Mouse (Mus musculus) liver, postnatal 0 days (tissue): Measurements from ENCODE around the gene Furin. TPM values are rescaled to one million over a fixed set of nuclear protein-coding genes. Genes with fewer than 3 reads are reported as not detected.

ENCODE experiments used
- ATAC-seq: fragments of 200-750 bp; cut with Nextera tagmentation; 2 replicates; pipeline ENCODE4 v1.8.0; 2017; ENCODE audit warnings: mild to moderate bottlenecking, moderate library complexity
- DNase-seq: peaks from one replicate; pipeline ENCODE4 v3.0.0-alpha.2; 2016
- H3K27ac ChIP-seq: fragments of 300-500 bp; sonication (generic); 2 replicates; pipeline ENCODE4 v1.5.1; 2014; ENCODE audit warnings: antibody characterized with exemption, moderate library complexity, mild to moderate bottlenecking, low read depth
- H3K27me3 ChIP-seq: fragments of 300-500 bp; sonication (generic); 2 replicates; pipeline ENCODE4 v1.6.1; 2014; ENCODE audit warnings: low read length, control low read depth, mixed read lengths; ENCODE audit not compliant: insufficient read depth
- H3K36me3 ChIP-seq: fragments of 300-500 bp; sonication (generic); replicated peaks from 2 replicates; pipeline ENCODE4 v1.6.1; 2014; ENCODE audit warnings: mild to moderate bottlenecking, control low read depth, low read length, moderate library complexity, mixed read lengths; ENCODE audit not compliant: insufficient read depth
- H3K4me1 ChIP-seq: fragments of 300-500 bp; sonication (generic); 2 replicates; pipeline ENCODE4 v1.6.1; 2014; ENCODE audit warnings: antibody characterized with exemption, mild to moderate bottlenecking, control low read depth; ENCODE audit not compliant: insufficient read depth
- H3K4me2 ChIP-seq: fragments of 300-500 bp; sonication (generic); 2 replicates; pipeline ENCODE4 v1.6.1; 2014; ENCODE audit warnings: low read depth, mild to moderate bottlenecking, low read length, moderate library complexity, mixed read lengths
- H3K4me3 ChIP-seq: fragments of 300-500 bp; sonication (generic); 2 replicates; pipeline ENCODE4 v1.5.1; 2014; ENCODE audit warnings: low read depth, low read length
- H3K9ac ChIP-seq: fragments of 300-500 bp; sonication (generic); replicated peaks from 2 replicates; pipeline ENCODE4 v1.6.1; 2014; ENCODE audit warnings: mild to moderate bottlenecking, moderate library complexity
- H3K9me3 ChIP-seq: fragments of 300-500 bp; sonication (generic); 2 replicates; pipeline ENCODE4 v1.6.1; 2016; ENCODE audit warnings: mild to moderate bottlenecking, control low read depth, low read length, mixed read lengths
- CTCF ChIP-seq: sonication (generic); IDR thresholded peaks from 2 replicates; pipeline ENCODE4 v1.5.1; 2016; ENCODE audit warnings: antibody characterized with exemption, low read depth
- EP300 ChIP-seq: IDR thresholded peaks from 2 replicates; pipeline ENCODE4 v1.6.1; 2016; ENCODE audit warnings: antibody characterized with exemption, low read depth, mild to moderate bottlenecking
- WGBS: fragments of 180-500 bp; shearing (Covaris S2); extraction: QIAGEN DNeasy Blood & Tissue Kit; methylation state at CpG from one replicate; pipeline ENCODE4 v1.1.7; 2014; ENCODE audit not compliant: insufficient replicate concordance; 5-methylcytosine and 5-hydroxymethylcytosine counted together
- polyA plus RNA-seq: library from polyadenylated mRNA; unstranded; fragments of >200 nt; fragmentation: Nextera tagmentation; extraction: Ambion mirVana; gene quantifications from 2 replicates; pipeline ENCODE4 v1.2.1, GENCODE M21; 2015

The Furin gene
- polyA plus RNA-seq, 1 experiment from 2014 or later: 17.7 TPM

GRCm38 (mm10) chr7:80404101-80404894 is 938 bp downstream of the Furin start:
- TF ChIP-seq EP300 (peak; percentile 11; the same call in 1 of the 2 replicates), CTCF (no peak)
- Histone ChIP-seq H3K9ac (peak overlapping the region; percentile 6; the same call in 1 of the 2 replicates), H3K36me3 (no peaks in the 10 kb centered on the region), H3K9me3 (no peaks in the 10 kb centered on the region), H3K4me3 (no peak overlapping the region), H3K4me2 (peak overlapping the region; percentile 24; the same call in 1 of the 2 replicates), H3K4me1 (peaks cover 22% of the 10 kb centered on the region), H3K27ac (peak overlapping the region; percentile 99; the same call in 1 of the 2 replicates), H3K27me3 (no peaks in the 10 kb centered on the region; the same call in 1 of the 2 replicates)
- DNase-seq (no peak), ATAC-seq (no peak)
- 33% methylated on average over 7 of the region's 7 CpGs for WGBS

DNA sequence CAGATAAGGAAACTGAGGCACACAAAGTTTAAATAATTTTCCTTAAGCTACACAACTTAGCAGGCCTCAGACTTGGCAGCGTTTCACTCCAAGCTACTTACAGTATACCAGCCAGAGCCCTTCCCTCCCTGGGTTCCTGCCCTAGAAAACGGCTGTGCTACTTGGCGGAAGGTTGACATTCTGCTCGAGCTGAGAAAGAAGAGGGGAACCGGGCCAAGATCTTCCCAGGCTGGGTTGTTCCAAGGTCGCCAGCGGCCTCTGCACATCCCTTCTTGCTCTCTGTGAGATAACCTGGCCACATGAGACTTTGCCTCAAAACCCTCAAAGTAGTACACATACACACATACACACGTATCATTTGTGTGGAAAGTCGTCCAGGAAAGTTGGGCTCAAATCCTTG is 1.7 kb downstream of the Furin start:
- Histone ChIP-seq H3K4me3 (peak overlapping the region; percentile 86), H3K4me1 (peaks cover 22% of the 10 kb centered on the region), H3K9me3 (no peaks in the 10 kb centered on the region), H3K36me3 (no peaks in the 10 kb centered on the region), H3K9ac (no peak overlapping the region), H3K4me2 (peak overlapping the region; percentile 86), H3K27me3 (no peaks in the 10 kb centered on the region; the same call in 1 of the 2 replicates), H3K27ac (peak overlapping the region; percentile 99)
- no peak for DNase-seq
- no peak for TF ChIP-seq EP300
- no peak for TF ChIP-seq CTCF
- ATAC-seq: no peak
- WGBS: 39% methylated on average over 9 of the region's 9 CpGs

DNA sequence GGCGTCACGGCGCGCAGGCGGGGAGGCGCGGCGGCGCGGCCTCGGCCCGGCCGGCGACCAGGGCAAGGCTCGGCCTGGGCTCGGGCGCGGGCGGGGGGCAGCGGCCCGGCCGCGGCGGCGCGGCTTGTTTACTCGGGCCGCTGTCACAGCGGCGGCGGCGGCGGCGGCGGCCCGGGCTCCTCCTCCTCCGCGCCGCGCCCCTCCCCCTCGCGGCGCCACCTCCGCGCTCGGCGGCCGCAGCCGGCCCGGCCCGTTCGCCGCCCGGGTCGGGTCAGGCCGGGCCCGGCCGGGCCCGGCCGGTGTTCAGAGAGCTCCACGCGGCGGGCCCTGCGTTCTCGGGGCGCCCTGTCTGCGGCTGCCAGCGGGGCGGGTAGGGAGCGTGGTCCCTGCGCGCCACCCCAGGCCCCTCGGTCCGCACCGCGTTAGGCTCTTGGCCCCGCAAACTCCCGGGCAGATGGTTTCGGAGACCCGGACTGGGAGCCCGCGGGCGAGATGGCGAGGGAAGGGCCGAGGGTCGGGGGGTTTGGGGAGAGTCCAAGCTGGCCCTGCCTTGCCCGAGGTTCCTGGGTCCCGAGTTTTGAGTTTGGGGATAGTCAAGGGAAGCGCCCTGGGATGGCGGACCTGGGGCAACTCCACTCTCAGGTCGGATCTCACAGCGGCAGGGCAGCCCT is 2.5 kb downstream of the Furin start:
- ATAC-seq (peak; percentile 72), DNase-seq (peak; percentile 77)
- peaks cover 22% of the 10 kb centered on the region for H3K4me1 ChIP-seq
- WGBS: 1% methylated on average over 31 of the region's 92 CpGs
- peak overlapping the region; percentile 86 for H3K4me2 ChIP-seq
- H3K9ac ChIP-seq: peak overlapping the region; percentile 96
- peaks cover 3% of the 10 kb centered on the region for H3K36me3 ChIP-seq
- peak overlapping the region; percentile 99 for H3K27ac ChIP-seq
- no peaks in the 10 kb centered on the region; the same call in 1 of the 2 replicates for H3K27me3 ChIP-seq
- TF ChIP-seq CTCF (no peak), EP300 (no peak)
- H3K4me3 ChIP-seq: peak overlapping the region; percentile 86
- no peaks in the 10 kb centered on the region for H3K9me3 ChIP-seq

DNA sequence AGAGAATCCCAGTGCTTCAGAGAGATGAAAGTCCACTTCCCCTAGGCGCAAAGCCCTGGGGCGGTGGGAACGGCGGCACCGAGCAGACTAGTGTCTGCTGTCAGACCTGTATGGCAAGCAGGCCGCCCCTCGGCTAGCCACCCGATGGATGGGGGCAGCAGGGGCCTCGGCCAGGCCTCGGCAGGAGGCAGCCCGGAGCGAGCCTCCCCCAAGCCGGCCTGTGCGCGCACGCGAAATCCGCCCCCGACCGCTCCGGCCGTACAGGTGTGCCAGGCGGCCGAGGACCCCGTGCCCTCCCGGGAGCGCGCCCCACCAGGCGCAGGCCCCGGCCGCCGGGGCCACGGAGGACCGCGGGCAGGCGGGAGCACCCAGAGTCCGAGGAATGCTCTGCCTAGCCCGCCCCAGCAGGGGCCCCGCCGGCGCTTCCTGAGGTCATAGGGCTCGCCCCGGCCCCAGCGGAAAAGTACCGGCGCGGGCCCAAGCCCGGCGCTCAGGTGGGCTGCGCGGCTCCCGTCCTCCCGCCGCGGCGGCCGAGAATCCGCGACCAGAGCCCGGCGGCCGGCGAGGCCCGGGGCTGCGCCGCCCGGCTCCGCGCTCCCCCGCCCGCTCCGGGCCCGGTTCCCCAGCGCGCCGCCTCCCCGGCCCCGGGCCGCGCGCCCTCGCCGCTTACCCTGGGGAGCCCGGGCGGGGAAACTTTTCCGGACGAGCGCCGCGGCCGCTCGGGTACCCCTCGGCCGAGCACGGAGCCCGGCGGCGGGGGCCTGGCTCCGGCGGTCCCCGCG is 3.2 kb downstream of the Furin start:
- Histone ChIP-seq H3K27ac (peak overlapping the region; percentile 99), H3K36me3 (peaks cover 10% of the 10 kb centered on the region), H3K9ac (peak overlapping the region; percentile 96), H3K4me3 (peak overlapping the region; percentile 86), H3K4me1 (peaks cover 22% of the 10 kb centered on the region), H3K9me3 (no peaks in the 10 kb centered on the region), H3K4me2 (peak overlapping the region; percentile 86), H3K27me3 (no peaks in the 10 kb centered on the region; the same call in 1 of the 2 replicates)
- peak; percentile 62 for DNase-seq
- 3% methylated on average over 67 of the region's 102 CpGs for WGBS
- ATAC-seq: peak; percentile 32
- TF ChIP-seq EP300: no peak
- no peak for TF ChIP-seq CTCF

GRCm38 (mm10) chr7:80401041-80401859 is 4.0 kb downstream of the Furin start:
- Histone ChIP-seq H3K27ac (peak overlapping the region; percentile 99), H3K4me2 (peak overlapping the region; percentile 86), H3K9ac (peak overlapping the region; percentile 96), H3K9me3 (no peaks in the 10 kb centered on the region), H3K4me3 (peak overlapping the region; percentile 86), H3K4me1 (peaks cover 22% of the 10 kb centered on the region), H3K27me3 (no peaks in the 10 kb centered on the region; the same call in 1 of the 2 replicates), H3K36me3 (peaks cover 16% of the 10 kb centered on the region)
- TF ChIP-seq CTCF: no peak
- no peak for TF ChIP-seq EP300
- ATAC-seq: no peak
- 15% methylated on average over 5 of the region's 5 CpGs for WGBS
- DNase-seq: no peak
